Mouse (Mus musculus): ENCODE measurements around the gene Nol4l.

Nol4l gene

GRCm38 (mm10) chr2:153483118-153483983 is 46.4 kb downstream of the Nol4l start:
- peak; percentile 69 to 75 for DNase-seq (ENCODE audit: low spot score in 2 of 2)

GRCm38 (mm10) chr2:153481861-153482120 is 48.0 kb downstream of the Nol4l start:
- no peak for DNase-seq (ENCODE audit: low spot score in 2 of 2)

- DNase-seq (ENCODE audit: low spot score in 2 of 2): no peak
These were observed 48.5 kb downstream of the Nol4l start for GRCm38 (mm10) chr2:153481108-153481860.

GRCm38 (mm10) chr2:153479486-153479885 is 50.3 kb downstream of the Nol4l start:
- DNase-seq (ENCODE audit: low spot score in 2 of 2): no peak

GRCm38 (mm10) chr2:153478583-153478982 is 51.2 kb downstream of the Nol4l start:
- DNase-seq (ENCODE audit: low spot score in 2 of 2): peak in 1 of 2 experiments; percentile 72

GRCm38 (mm10) chr2:153475114-153476112 is 54.4 kb downstream of the Nol4l start:
- DNase-seq (ENCODE audit: low spot score in 2 of 2): no peak

- no peak for DNase-seq (ENCODE audit: low spot score in 2 of 2)
These were observed 58.8 kb downstream of the Nol4l start for GRCm38 (mm10) chr2:153470983-153471382.

GRCm38 (mm10) chr2:153469764-153470163 is 60.0 kb downstream of the Nol4l start:
- no peak for DNase-seq (ENCODE audit: low spot score in 2 of 2)

- DNase-seq (ENCODE audit: low spot score in 2 of 2): no peak
These were observed 60.5 kb downstream of the Nol4l start for GRCm38 (mm10) chr2:153469317-153469716.

GRCm38 (mm10) chr2:153467372-153467771 is 62.4 kb downstream of the Nol4l start:
- DNase-seq (ENCODE audit: low spot score in 2 of 2): no peak

- DNase-seq (ENCODE audit: low spot score in 2 of 2): no peak
These were observed 66.5 kb downstream of the Nol4l start for GRCm38 (mm10) chr2:153463257-153463656.

- no peak for DNase-seq (ENCODE audit: low spot score in 2 of 2)
These were observed 71.7 kb downstream of the Nol4l start for GRCm38 (mm10) chr2:153458022-153458441.

GRCm38 (mm10) chr2:153457467-153457866 is 72.3 kb downstream of the Nol4l start:
- no peak for DNase-seq (ENCODE audit: low spot score in 2 of 2)

- DNase-seq (ENCODE audit: low spot score in 2 of 2): no peak
These were observed 74.8 kb downstream of the Nol4l start for GRCm38 (mm10) chr2:153454841-153455506.

GRCm38 (mm10) chr2:153453961-153454759 is 75.6 kb downstream of the Nol4l start:
- no peak for DNase-seq (ENCODE audit: low spot score in 2 of 2)

- DNase-seq (ENCODE audit: low spot score in 2 of 2): no peak
These were observed 81.3 kb downstream of the Nol4l start for GRCm38 (mm10) chr2:153448519-153448918.

GRCm38 (mm10) chr2:153447719-153448118 is 82.1 kb downstream of the Nol4l start:
- DNase-seq (ENCODE audit: low spot score in 2 of 2): no peak

- DNase-seq (ENCODE audit: low spot score in 2 of 2): no peak
These were observed 83.3 kb downstream of the Nol4l start for GRCm38 (mm10) chr2:153446476-153446875.

GRCm38 (mm10) chr2:153446017-153446408 is 83.8 kb downstream of the Nol4l start:
- no peak for DNase-seq (ENCODE audit: low spot score in 2 of 2)

Measured in frontal cortex, postnatal 10 days (tissue).